Mouse (Mus musculus) stomach, postnatal 0 days (tissue): ENCODE data around the gene Ccdc148.

Source experiments
- CTCF ChIP-seq: IDR thresholded peaks from 2 replicates; pipeline ENCODE4 v1.5.1; 2016; ENCODE audit warnings: antibody characterized with exemption, low read depth, mild to moderate bottlenecking, moderate library complexity
- EP300 ChIP-seq: optimal IDR thresholded peaks from 2 replicates; pipeline ENCODE3; 2016; ENCODE audit warnings: antibody characterized with exemption

DNA sequence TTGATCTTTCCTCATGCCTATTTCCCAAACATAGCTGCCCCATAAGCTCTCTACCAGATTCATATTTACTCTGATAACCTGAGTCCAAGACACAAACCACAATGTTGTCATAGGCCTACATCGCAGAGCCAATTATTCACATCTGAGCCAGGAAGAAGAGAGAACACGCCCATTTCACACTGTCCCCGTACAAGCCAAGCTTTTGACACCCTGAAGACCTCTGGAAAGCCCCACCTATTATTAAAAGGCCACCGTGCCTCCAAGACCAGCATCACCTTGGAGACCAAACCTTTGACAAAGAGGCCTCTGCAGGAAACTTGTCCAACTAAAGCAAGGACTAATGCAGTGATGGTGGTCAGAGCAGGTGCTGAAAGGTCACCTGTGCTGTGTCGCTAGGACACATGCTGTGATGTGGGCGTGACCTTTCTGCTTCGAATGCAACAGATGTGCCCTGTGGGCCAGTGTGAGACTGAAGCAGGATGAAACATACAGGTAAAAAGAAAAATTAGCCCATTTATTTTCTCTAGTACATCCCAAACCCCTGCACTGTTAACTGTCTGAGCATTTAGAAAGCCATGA, 106.9 kb downstream of the Ccdc148 start:
- no peak for TF ChIP-seq CTCF
- TF ChIP-seq EP300, result no peak
